Mouse (Mus musculus) C2C12 (cell line): ENCODE data around the gene Syt7. TPM values are rescaled to one million over a fixed set of nuclear protein-coding genes. Genes with fewer than 3 reads are reported as not detected.

Source experiments
- H3K27me3 ChIP-seq: one replicate; pipeline ENCODE4 v1.6.1; 2011; ENCODE audit not compliant: control insufficient read depth, insufficient read depth, insufficient read length
- H3K36me3 ChIP-seq: one replicate; pipeline ENCODE4 v1.6.1; 2011; ENCODE audit not compliant: control insufficient read depth, insufficient read depth
- H3K4me3 ChIP-seq: one replicate; pipeline ENCODE4 v1.5.1; 2011; ENCODE audit warnings: mild to moderate bottlenecking, control low read depth; ENCODE audit not compliant: poor library complexity, insufficient read depth, severe bottlenecking
- H3K79me2 ChIP-seq: one replicate; pipeline ENCODE4 v1.6.1; 2011; ENCODE audit not compliant: control insufficient read depth, insufficient read depth
- H3K79me3 ChIP-seq: one replicate; pipeline ENCODE4 v1.6.1; 2011; ENCODE audit warnings: low read depth, control low read depth
- H3ac ChIP-seq: one replicate; pipeline ENCODE3; 2011; ENCODE audit warnings: low read depth; ENCODE audit not compliant: control insufficient read depth, insufficient read length
- CEBPB ChIP-seq: IDR thresholded peaks from one replicate; pipeline ENCODE4 v1.6.1; 2011; ENCODE audit warnings: low read depth, mild to moderate bottlenecking, control low read depth, moderate library complexity
- CTCF ChIP-seq: IDR thresholded peaks from one replicate; pipeline ENCODE4 v1.5.1; 2011; ENCODE audit not compliant: control insufficient read depth, insufficient read depth, insufficient read length
- FOSL1 ChIP-seq: IDR thresholded peaks from one replicate; pipeline ENCODE4 v1.8.0; 2011; ENCODE audit warnings: mild to moderate bottlenecking, low read length; ENCODE audit not compliant: poor library complexity, insufficient read depth, severe bottlenecking
- MAX ChIP-seq: IDR thresholded peaks from one replicate; pipeline ENCODE4 v1.6.1; 2011; ENCODE audit warnings: mild to moderate bottlenecking, control low read depth
- MYOD1 ChIP-seq: IDR thresholded peaks from one replicate; pipeline ENCODE4 v1.6.1; 2011; ENCODE audit warnings: low read depth; ENCODE audit not compliant: control insufficient read depth, insufficient read length
- MYOG ChIP-seq: IDR thresholded peaks from one replicate; pipeline ENCODE4 v1.6.1; 2011; ENCODE audit not compliant: control insufficient read depth, insufficient read length; ENCODE audit errors: extremely low read depth
- USF1 ChIP-seq: IDR thresholded peaks from one replicate; pipeline ENCODE4 v1.6.1; 2011; ENCODE audit warnings: low read depth, mild to moderate bottlenecking, control low read depth, moderate library complexity
- polyA plus RNA-seq: library from polyadenylated mRNA; unstranded; fragments of >200 nt; fragmentation: generic; extraction: Trizol; gene quantifications from one replicate; pipeline ENCODE4 v1.2.1, GENCODE M21; 2012; ENCODE audit warnings: missing spikeins

The Syt7 gene
- polyA plus RNA-seq, 1 experiment, result 0.23 TPM

GRCm38 (mm10) chr19:10434927-10435326 is 46.0 kb downstream of the Syt7 start:
- H3K79me2 ChIP-seq, result no peaks in the 10 kb centered on the region
- H3K79me3 ChIP-seq, result no peaks in the 10 kb centered on the region
- H3K4me3 ChIP-seq, result no peak overlapping the region
- TF ChIP-seq USF1 (no peak), MAX (no peak), FOSL1 (no peak), CEBPB (no peak), MYOD1 (no peak), CTCF (no peak), MYOG (no peak)
- no peak overlapping the region for H3ac ChIP-seq
- peaks cover 66% of the 10 kb centered on the region for H3K27me3 ChIP-seq
- no peaks in the 10 kb centered on the region for H3K36me3 ChIP-seq

GRCm38 (mm10) chr19:10435908-10436307 is 47.0 kb downstream of the Syt7 start:
- peak; percentile 33 for TF ChIP-seq CTCF
- no peak for TF ChIP-seq MAX
- no peak for TF ChIP-seq MYOD1
- no peak for TF ChIP-seq FOSL1
- no peak overlapping the region for H3ac ChIP-seq
- no peaks in the 10 kb centered on the region for H3K79me3 ChIP-seq
- H3K36me3 ChIP-seq, result no peaks in the 10 kb centered on the region
- no peak overlapping the region for H3K4me3 ChIP-seq
- H3K79me2 ChIP-seq, result no peaks in the 10 kb centered on the region
- peaks cover 64% of the 10 kb centered on the region for H3K27me3 ChIP-seq

DNA sequence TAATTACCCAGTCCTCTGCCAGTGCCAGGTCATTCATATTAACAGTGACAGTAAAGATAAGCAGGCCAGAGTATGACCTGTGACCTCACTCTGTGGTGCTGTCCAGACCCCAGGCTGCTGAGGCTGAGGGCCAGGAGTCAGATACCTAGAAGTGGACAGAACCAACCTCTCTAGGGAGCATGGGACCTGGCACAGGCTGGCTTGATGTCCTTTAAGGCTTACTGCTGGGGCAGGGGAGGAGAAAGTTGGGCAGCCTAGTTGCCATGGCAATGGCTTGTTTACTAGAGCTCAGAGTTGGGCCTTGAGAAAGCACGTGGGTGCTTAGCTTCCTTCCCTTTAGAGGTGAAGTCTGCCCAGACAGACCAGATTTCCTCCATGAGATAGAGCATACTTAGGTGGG is 47.8 kb downstream of the Syt7 start:
- H3K79me2 ChIP-seq, result no peaks in the 10 kb centered on the region
- no peak overlapping the region for H3ac ChIP-seq
- H3K4me3 ChIP-seq, result no peak overlapping the region
- no peaks in the 10 kb centered on the region for H3K36me3 ChIP-seq
- TF ChIP-seq CTCF (no peak), MYOD1 (no peak), FOSL1 (no peak), CEBPB (no peak), USF1 (no peak), MYOG (no peak), MAX (no peak)
- peaks cover 58% of the 10 kb centered on the region for H3K27me3 ChIP-seq
- H3K79me3 ChIP-seq, result no peaks in the 10 kb centered on the region

- Histone ChIP-seq H3K79me2 (no peaks in the 10 kb centered on the region), H3ac (no peak overlapping the region), H3K79me3 (no peaks in the 10 kb centered on the region), H3K36me3 (no peaks in the 10 kb centered on the region), H3K4me3 (no peak overlapping the region), H3K27me3 (peaks cover 60% of the 10 kb centered on the region)
- TF ChIP-seq CEBPB (no peak), MAX (no peak), CTCF (no peak), MYOG (no peak), MYOD1 (no peak), FOSL1 (no peak), USF1 (no peak)
These were observed 48.6 kb downstream of the Syt7 start for GRCm38 (mm10) chr19:10437521-10437920.

- TF ChIP-seq MAX, result no peak
- TF ChIP-seq USF1, result no peak
- TF ChIP-seq CEBPB, result no peak
- no peak for TF ChIP-seq MYOG
- no peak for TF ChIP-seq FOSL1
- TF ChIP-seq CTCF, result no peak
- no peak for TF ChIP-seq MYOD1
- no peaks in the 10 kb centered on the region for H3K79me2 ChIP-seq
- H3K27me3 ChIP-seq, result peaks cover 40% of the 10 kb centered on the region
- no peaks in the 10 kb centered on the region for H3K79me3 ChIP-seq
- H3K36me3 ChIP-seq, result no peaks in the 10 kb centered on the region
- H3K4me3 ChIP-seq, result no peak overlapping the region
- no peak overlapping the region for H3ac ChIP-seq
These were observed 55.9 kb downstream of the Syt7 start for GRCm38 (mm10) chr19:10444685-10445369.

DNA sequence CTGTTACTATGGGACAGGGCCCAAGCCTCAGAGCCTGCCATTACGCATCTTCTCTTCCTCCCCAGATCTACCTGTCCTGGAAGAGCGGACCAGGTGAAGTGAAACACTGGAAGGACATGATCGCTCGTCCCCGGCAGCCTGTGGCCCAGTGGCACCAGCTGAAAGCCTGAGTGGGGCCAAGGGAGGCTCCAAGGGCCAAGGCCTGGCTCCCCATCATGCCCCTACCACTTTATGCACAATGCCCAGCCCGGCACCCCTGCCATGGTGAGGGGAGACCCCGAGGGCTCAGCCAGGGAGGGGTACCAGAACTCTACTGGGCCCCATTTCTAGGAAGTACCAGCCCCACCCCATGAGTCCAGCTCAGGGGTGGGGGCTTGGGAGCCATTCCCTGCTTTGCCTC is 59.4 kb downstream of the Syt7 start:
- Histone ChIP-seq H3K79me2 (no peaks in the 10 kb centered on the region), H3K36me3 (no peaks in the 10 kb centered on the region), H3K4me3 (no peak overlapping the region), H3K79me3 (no peaks in the 10 kb centered on the region), H3ac (no peak overlapping the region), H3K27me3 (peaks cover 17% of the 10 kb centered on the region)
- TF ChIP-seq MYOG (no peak), CTCF (no peak), MYOD1 (no peak), FOSL1 (no peak), USF1 (no peak), MAX (no peak), CEBPB (no peak)
